ENCODE assay signal across 17 mouse cellular contexts in the genomic region with DNA sequence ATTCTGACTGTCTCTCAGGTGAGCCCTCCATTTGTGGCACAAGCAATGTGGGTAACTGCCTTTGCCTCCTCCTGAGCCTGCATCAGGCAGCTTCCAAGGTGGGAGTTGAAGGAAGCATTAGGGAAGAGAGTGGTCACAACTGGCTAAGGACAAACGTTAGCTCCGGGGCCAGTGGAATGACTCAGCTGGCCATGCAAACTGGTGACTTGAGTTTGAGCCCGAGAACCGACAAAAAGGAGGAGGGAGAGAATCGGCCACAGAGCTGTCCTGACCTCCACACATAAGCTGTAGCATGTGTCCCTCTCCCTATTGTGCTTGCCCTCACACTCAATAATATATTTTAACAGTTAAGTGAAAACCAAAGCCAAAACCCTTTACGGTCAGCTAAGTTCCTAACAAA.
DNase-seq lines count a peak whose midpoint lies in the region; ATAC-seq and TF ChIP-seq lines count a peak whose summit lies in the region.
"Had no signal": no experiment of that assay in that cellular context is flagged by ENCODE, and none has a peak within 500 bp of the region (broad histone marks: within the 10 kb centered on the region; RNA-seq: fewer than 3 reads in every experiment).

No protein-coding gene starts in this region.

- WGBS in heart, embryonic 13.5 days = 75% methylated on average over 6 of the region's 6 CpGs
- WGBS in liver, embryonic 14.5 days (ENCODE audit: insufficient replicate concordance) = 77% methylated on average over 6 of the region's 6 CpGs
- 85% methylated on average over 6 of the region's 6 CpGs for WGBS in liver, embryonic 11.5 days
- 70% methylated on average over 6 of the region's 6 CpGs for WGBS in olfactory bulb, adult 2 months
- 77% methylated on average over 6 of the region's 6 CpGs for WGBS in intestine, postnatal 0 days

- H3K4me3 ChIP-seq in heart, embryonic 13.5 days = no peak overlapping the region
- H3K4me3 ChIP-seq in liver, embryonic 14.5 days (ENCODE audit: insufficient read depth in 1 of 2, low read depth in 2 of 2, low read length in 2 of 2) = no peak overlapping the region
- no peak overlapping the region for H3K4me3 ChIP-seq in liver, embryonic 11.5 days (ENCODE audit: low read depth, low read length)
- H3K4me3 ChIP-seq in olfactory bulb, adult 2 months (ENCODE audit: insufficient read depth, low read depth, low read length) = no peak overlapping the region
- no peak overlapping the region for H3K4me3 ChIP-seq in intestine, postnatal 0 days (ENCODE audit: low read depth, low read length)
- H3K4me3 ChIP-seq: erythroblast, embryonic 14.5 days; hindbrain, embryonic 10.5 days; kidney, embryonic 15.5 days; limb, embryonic 12.5 days; midbrain, embryonic 12.5 days had no signal

- no peak for ATAC-seq in heart, embryonic 13.5 days (ENCODE audit: extremely low read depth, insufficient number of reproducible peaks, low FRiP score, low TSS enrichment)
- no peak for ATAC-seq in liver, embryonic 14.5 days (ENCODE audit: insufficient read depth)
- no peak for ATAC-seq in liver, embryonic 11.5 days (replicated peaks; ENCODE audit: low FRiP score)
- ATAC-seq in intestine, postnatal 0 days = no peak

- no peak for TF ChIP-seq POLR2A in olfactory bulb, adult 2 months (IDR thresholded peaks at IDR 0.05; ENCODE audit: insufficient read depth, low read depth, low read length)

- peak overlapping the region; percentile 89 for H3K27ac ChIP-seq in heart, embryonic 13.5 days (replicated peaks)
- H3K27ac ChIP-seq in liver, embryonic 14.5 days = peak overlapping the region; percentile 44
- no peak overlapping the region for H3K27ac ChIP-seq in liver, embryonic 11.5 days (ENCODE audit: low read depth, low read length)
- H3K27ac ChIP-seq in olfactory bulb, adult 2 months (ENCODE audit: insufficient read depth, low read depth, low read length) = peak overlapping the region; percentile 27; the same call in 1 of the 2 replicates
- H3K27ac ChIP-seq in intestine, postnatal 0 days (ENCODE audit: low read depth, low read length) = no peak overlapping the region
- H3K27ac ChIP-seq: hindbrain, embryonic 10.5 days; limb, embryonic 12.5 days; midbrain, embryonic 12.5 days had no signal

- no peak for TF ChIP-seq EP300 in liver, embryonic 14.5 days (IDR thresholded peaks at IDR 0.05; ENCODE audit: low read depth)

- no peak overlapping the region for H3K4me2 ChIP-seq in heart, embryonic 13.5 days
- no peak overlapping the region for H3K4me2 ChIP-seq in liver, embryonic 14.5 days (ENCODE audit: low read depth)
- H3K4me2 ChIP-seq in liver, embryonic 11.5 days = no peak overlapping the region
- H3K4me2 ChIP-seq in intestine, postnatal 0 days (replicated peaks; ENCODE audit: low read depth) = no peak overlapping the region
- H3K4me2 ChIP-seq: kidney, embryonic 15.5 days; limb, embryonic 12.5 days; midbrain, embryonic 12.5 days had no signal

- DNase-seq in adrenal gland, postnatal 14 days = peak; percentile 24
- no peak for DNase-seq in adrenal gland, adult 8-10 months
- no peak for DNase-seq in heart, adult 11 months
- no peak for DNase-seq in liver, embryonic 14.5 days (ENCODE audit: low read depth in 3 of 3, low spot score in 3 of 3)
- no peak for DNase-seq in liver, embryonic 11.5 days (ENCODE audit: low spot score)
- DNase-seq: cerebellum, adult 9-10 months; thymus, postnatal 14 days had no signal

- TF ChIP-seq CTCF in liver, embryonic 14.5 days (IDR thresholded peaks at IDR 0.05; ENCODE audit: low read depth) = no peak
- TF ChIP-seq CTCF in olfactory bulb, adult 2 months (IDR thresholded peaks at IDR 0.05; ENCODE audit: insufficient read depth, low read depth, low read length) = no peak
- TF ChIP-seq CTCF in intestine, postnatal 0 days (IDR thresholded peaks at IDR 0.05; ENCODE audit: low read depth) = no peak

- H3K9me3 ChIP-seq in heart, embryonic 13.5 days = no peaks in the 10 kb centered on the region
- H3K9me3 ChIP-seq in liver, embryonic 14.5 days (ENCODE audit: control insufficient read depth, low read length) = no peaks in the 10 kb centered on the region
- H3K9me3 ChIP-seq in liver, embryonic 11.5 days (ENCODE audit: control insufficient read depth, low read length) = no peaks in the 10 kb centered on the region
- no peaks in the 10 kb centered on the region for H3K9me3 ChIP-seq in intestine, postnatal 0 days (ENCODE audit: control insufficient read depth)
- H3K9me3 ChIP-seq: hindbrain, embryonic 10.5 days; kidney, embryonic 15.5 days; limb, embryonic 12.5 days; midbrain, embryonic 12.5 days had no signal

- H3K27me3 ChIP-seq in heart, embryonic 13.5 days (replicated peaks) = no peaks in the 10 kb centered on the region
- no peaks in the 10 kb centered on the region for H3K27me3 ChIP-seq in liver, embryonic 14.5 days (ENCODE audit: control insufficient read depth, insufficient read depth, low read length)
- no peaks in the 10 kb centered on the region for H3K27me3 ChIP-seq in liver, embryonic 11.5 days (replicated peaks; ENCODE audit: control insufficient read depth, insufficient read depth, low read length)
- no peaks in the 10 kb centered on the region for H3K27me3 ChIP-seq in intestine, postnatal 0 days (replicated peaks; ENCODE audit: control insufficient read depth, insufficient read depth, low read length)
- H3K27me3 ChIP-seq: kidney, embryonic 15.5 days; limb, embryonic 12.5 days; midbrain, embryonic 12.5 days; Patski had no signal

- H3K9ac ChIP-seq in heart, embryonic 13.5 days = 0 out of 2 replicates have a peak overlapping the region, but pooled peaks have one; percentile 4
- no peak overlapping the region for H3K9ac ChIP-seq in liver, embryonic 14.5 days (replicated peaks)
- H3K9ac ChIP-seq in liver, embryonic 11.5 days (ENCODE audit: low read depth, low read length) = no peak overlapping the region
- H3K9ac ChIP-seq in intestine, postnatal 0 days (ENCODE audit: low read depth, low read length) = no peak overlapping the region
- H3K9ac ChIP-seq: forebrain, postnatal 0 days; kidney, embryonic 15.5 days; limb, embryonic 12.5 days; midbrain, embryonic 12.5 days had no signal

- H3K36me3 ChIP-seq in heart, embryonic 13.5 days = peaks cover 28% of the 10 kb centered on the region
- H3K36me3 ChIP-seq in liver, embryonic 14.5 days (replicated peaks; ENCODE audit: control insufficient read depth, insufficient read depth, low read depth) = no peaks in the 10 kb centered on the region
- no peaks in the 10 kb centered on the region for H3K36me3 ChIP-seq in liver, embryonic 11.5 days (ENCODE audit: control insufficient read depth, insufficient read depth, low read length)
- H3K36me3 ChIP-seq in intestine, postnatal 0 days (ENCODE audit: control insufficient read depth, insufficient read depth) = no peaks in the 10 kb centered on the region

- peaks cover 51% of the 10 kb centered on the region for H3K4me1 ChIP-seq in heart, embryonic 13.5 days
- peaks cover 45 to 52% of the 10 kb centered on the region in 2 experiments for H3K4me1 ChIP-seq in liver, embryonic 14.5 days (replicated peaks; ENCODE audit: control insufficient read depth in 2 of 2, insufficient read depth in 2 of 2, low read length in 1 of 2)
- H3K4me1 ChIP-seq in liver, embryonic 11.5 days (replicated peaks; ENCODE audit: control insufficient read depth, insufficient read depth, low read length) = peaks cover 28% of the 10 kb centered on the region
- peaks cover 32% of the 10 kb centered on the region for H3K4me1 ChIP-seq in olfactory bulb, adult 2 months (ENCODE audit: control insufficient read depth, insufficient read depth, low read length)
- no peaks in the 10 kb centered on the region for H3K4me1 ChIP-seq in intestine, postnatal 0 days (replicated peaks; ENCODE audit: control insufficient read depth, insufficient read depth, low read length)
- H3K4me1 ChIP-seq: hindbrain, embryonic 10.5 days; midbrain, embryonic 12.5 days had no signal

Comparison
In these comparisons a context has a peak if more than half of its experiments do, and no peak if none do; other contexts are left out.
1. H3K27ac ChIP-seq: peak in heart, embryonic 13.5 days (single experiment), liver, embryonic 14.5 days (single experiment) and olfactory bulb, adult 2 months (single experiment); none in liver, embryonic 11.5 days (single experiment) and intestine, postnatal 0 days (single experiment).